Mouse (Mus musculus): ENCODE measurements around the gene Rxylt1.

Rxylt1 gene

DNA sequence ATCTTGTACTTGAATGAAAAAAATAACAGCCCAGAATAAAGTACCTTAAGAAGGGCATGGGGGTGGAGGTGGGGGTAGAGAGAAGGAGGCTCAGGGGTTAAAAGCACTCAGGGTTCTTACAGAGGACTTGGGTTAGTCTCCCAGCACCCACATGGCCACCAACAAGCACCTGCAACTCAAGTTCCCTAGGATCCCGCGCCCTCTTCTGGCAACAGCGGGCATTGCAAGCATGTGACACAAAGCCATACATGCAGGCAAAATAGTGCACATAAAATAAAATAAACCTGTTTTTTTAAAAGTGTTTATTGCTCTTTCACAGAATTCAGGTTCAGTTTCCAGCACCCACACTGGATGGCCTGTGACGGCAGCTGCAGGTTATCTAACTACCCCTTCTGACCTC lies 56.8 kb downstream of the Rxylt1 start:
- no peak for DNase-seq

- no peak for DNase-seq
Observed at GRCm38 (mm10) chr10:122039566-122039965, 57.6 kb downstream of the Rxylt1 start.

GRCm38 (mm10) chr10:122038554-122038953 lies 58.6 kb downstream of the Rxylt1 start:
- no peak for DNase-seq

DNA sequence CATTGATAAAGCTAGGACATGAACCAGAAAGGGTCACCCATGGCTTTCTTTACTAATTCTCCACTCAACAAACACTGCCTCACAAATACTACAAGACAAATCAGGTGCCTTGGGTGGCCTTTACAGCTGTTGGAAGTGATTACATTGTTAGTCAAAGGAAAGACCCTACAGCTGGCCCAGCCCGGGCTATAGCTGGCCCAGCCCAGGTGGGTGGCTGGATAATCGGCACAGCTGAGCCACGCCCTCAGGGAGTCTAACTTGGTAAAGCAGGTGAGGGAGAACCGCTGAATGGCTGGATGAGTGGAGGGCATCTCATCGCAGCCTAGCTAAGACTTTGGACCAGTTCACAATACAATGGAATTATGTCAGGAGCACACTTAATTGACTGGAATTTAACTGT lies 63.9 kb downstream of the Rxylt1 start:
- DNase-seq = no peak

- DNase-seq = no peak
Observed at GRCm38 (mm10) chr10:122030420-122030819, 66.8 kb downstream of the Rxylt1 start.

DNA sequence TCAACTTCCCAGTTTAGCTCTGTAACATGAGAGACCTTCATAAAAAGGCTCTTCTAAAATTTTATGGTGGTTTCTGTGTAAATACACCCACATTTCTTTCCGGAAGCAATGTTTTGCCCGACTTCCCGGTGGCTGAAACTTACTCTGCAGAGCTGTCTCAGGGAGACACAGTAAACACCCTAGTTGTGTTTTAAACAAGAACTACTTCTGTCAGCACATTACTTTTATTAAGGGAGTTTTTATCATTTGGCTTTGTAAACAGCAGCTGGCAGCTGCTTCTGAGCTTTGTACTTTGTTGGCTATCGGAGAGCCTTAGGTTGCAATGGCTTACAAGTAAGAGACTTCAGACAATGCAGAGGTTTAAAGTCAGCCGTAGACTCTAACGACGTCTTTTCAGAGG lies 67.4 kb downstream of the Rxylt1 start:
- no peak for DNase-seq

Measured in cerebellum, adult 8-10 months (tissue).